Mouse (Mus musculus): Measurements from ENCODE around the gene Sf3b2. TPM values are rescaled to one million over a fixed set of nuclear protein-coding genes. Genes with fewer than 3 reads are reported as not detected.
A peak's percentile ranks its signal among the peaks of the same experiment; 100 is the strongest.

The Sf3b2 gene
- polyA plus RNA-seq, 1 experiment from 2014 or later, result 211 TPM

GRCm38 (mm10) chr19:5277140-5277539 lies 18.1 kb downstream of the Sf3b2 start:
- Histone ChIP-seq H3K4me1 (ENCODE audit: control insufficient read depth, insufficient read depth, low read length) (peaks cover 16% of the 10 kb centered on the region), H3K36me3 (ENCODE audit: control insufficient read depth, insufficient read depth) (peaks cover 39% of the 10 kb centered on the region), H3K27ac (ENCODE audit: low read length) (no peak overlapping the region), H3K9ac (ENCODE audit: low read length) (no peak overlapping the region), H3K9me3 (replicated peaks; ENCODE audit: control insufficient read depth, low read length) (no peaks in the 10 kb centered on the region), H3K4me2 (ENCODE audit: low read depth, low read length) (no peak overlapping the region), H3K27me3 (ENCODE audit: control insufficient read depth, insufficient read depth, low read length) (no peaks in the 10 kb centered on the region), H3K4me3 (ENCODE audit: low read length) (no peak overlapping the region)
- no peak for ATAC-seq (replicated peaks; ENCODE audit: extremely low read depth, insufficient read depth, low FRiP score)
- WGBS, result 92% methylated on average over 3 of the region's 3 CpGs

- ATAC-seq (replicated peaks; ENCODE audit: extremely low read depth, insufficient read depth, low FRiP score), result no peak
- Histone ChIP-seq H3K27me3 (ENCODE audit: control insufficient read depth, insufficient read depth, low read length) (no peaks in the 10 kb centered on the region), H3K36me3 (ENCODE audit: control insufficient read depth, insufficient read depth) (peaks cover 39% of the 10 kb centered on the region), H3K9me3 (replicated peaks; ENCODE audit: control insufficient read depth, low read length) (no peaks in the 10 kb centered on the region), H3K4me3 (ENCODE audit: low read length) (no peak overlapping the region), H3K4me2 (ENCODE audit: low read depth, low read length) (no peak overlapping the region), H3K27ac (ENCODE audit: low read length) (no peak overlapping the region), H3K4me1 (ENCODE audit: control insufficient read depth, insufficient read depth, low read length) (peaks cover 22% of the 10 kb centered on the region), H3K9ac (ENCODE audit: low read length) (no peak overlapping the region)
- 79% methylated on average over 2 of the region's 2 CpGs for WGBS
Measured at GRCm38 (mm10) chr19:5276531-5276930, 18.7 kb downstream of the Sf3b2 start.

- WGBS, result 90% methylated on average over 5 of the region's 5 CpGs
- H3K27me3 ChIP-seq (ENCODE audit: control insufficient read depth, insufficient read depth, low read length), result no peaks in the 10 kb centered on the region
- H3K36me3 ChIP-seq (ENCODE audit: control insufficient read depth, insufficient read depth), result peaks cover 36% of the 10 kb centered on the region
- H3K4me1 ChIP-seq (ENCODE audit: control insufficient read depth, insufficient read depth, low read length), result peaks cover 25% of the 10 kb centered on the region
- no peak for ATAC-seq (replicated peaks; ENCODE audit: extremely low read depth, insufficient read depth, low FRiP score)
- H3K27ac ChIP-seq (ENCODE audit: low read length), result no peak overlapping the region
- H3K9ac ChIP-seq (ENCODE audit: low read length), result no peak overlapping the region
- no peak overlapping the region for H3K4me3 ChIP-seq (ENCODE audit: low read length)
- no peaks in the 10 kb centered on the region for H3K9me3 ChIP-seq (replicated peaks; ENCODE audit: control insufficient read depth, low read length)
- H3K4me2 ChIP-seq (ENCODE audit: low read depth, low read length), result no peak overlapping the region
Measured at GRCm38 (mm10) chr19:5275736-5276135, 19.5 kb downstream of the Sf3b2 start.

GRCm38 (mm10) chr19:5274641-5275040 lies 20.6 kb downstream of the Sf3b2 start:
- H3K36me3 ChIP-seq (ENCODE audit: control insufficient read depth, insufficient read depth), result peaks cover 32% of the 10 kb centered on the region
- H3K9me3 ChIP-seq (replicated peaks; ENCODE audit: control insufficient read depth, low read length), result no peaks in the 10 kb centered on the region
- H3K27ac ChIP-seq (ENCODE audit: low read length), result peak overlapping the region; percentile 95; the same call in 1 of the 2 replicates
- no peak for ATAC-seq (replicated peaks; ENCODE audit: extremely low read depth, insufficient read depth, low FRiP score)
- no peak overlapping the region for H3K4me2 ChIP-seq (ENCODE audit: low read depth, low read length)
- H3K9ac ChIP-seq (ENCODE audit: low read length), result no peak overlapping the region
- H3K4me3 ChIP-seq (ENCODE audit: low read length), result no peak overlapping the region
- H3K4me1 ChIP-seq (ENCODE audit: control insufficient read depth, insufficient read depth, low read length), result peaks cover 25% of the 10 kb centered on the region
- 86% methylated on average over 13 of the region's 13 CpGs for WGBS
- H3K27me3 ChIP-seq (ENCODE audit: control insufficient read depth, insufficient read depth, low read length), result no peaks in the 10 kb centered on the region

GRCm38 (mm10) chr19:5273916-5274315 lies 21.3 kb downstream of the Sf3b2 start:
- Histone ChIP-seq H3K27ac (ENCODE audit: low read length) (peak overlapping the region; percentile 95), H3K36me3 (ENCODE audit: control insufficient read depth, insufficient read depth) (peaks cover 25% of the 10 kb centered on the region), H3K4me3 (ENCODE audit: low read length) (no peak overlapping the region; the same call in 1 of the 2 replicates), H3K27me3 (ENCODE audit: control insufficient read depth, insufficient read depth, low read length) (no peaks in the 10 kb centered on the region), H3K4me1 (ENCODE audit: control insufficient read depth, insufficient read depth, low read length) (peaks cover 29% of the 10 kb centered on the region), H3K9ac (ENCODE audit: low read length) (peak overlapping the region; percentile 96), H3K9me3 (replicated peaks; ENCODE audit: control insufficient read depth, low read length) (no peaks in the 10 kb centered on the region), H3K4me2 (ENCODE audit: low read depth, low read length) (peak overlapping the region; percentile 94; the same call in 1 of the 2 replicates)
- WGBS, result 43% methylated on average over 4 of the region's 4 CpGs
- ATAC-seq (replicated peaks; ENCODE audit: extremely low read depth, insufficient read depth, low FRiP score), result no peak

GRCm38 (mm10) chr19:5272801-5273733 lies 22.2 kb downstream of the Sf3b2 start, which contains the start of gene Pacs1:
Gene Pacs1, minus strand, starts transcription at chr19:5273119.
- Histone ChIP-seq H3K36me3 (ENCODE audit: control insufficient read depth, insufficient read depth) (peaks cover 18% of the 10 kb centered on the region), H3K4me2 (ENCODE audit: low read depth, low read length) (peak within 1 kb of the TSS; percentile 94), H3K9ac (ENCODE audit: low read length) (peak within 1 kb of the TSS; percentile 96), H3K4me3 (ENCODE audit: low read length) (peak within 1 kb of the TSS; percentile 98), H3K9me3 (replicated peaks; ENCODE audit: control insufficient read depth, low read length) (no peaks in the 10 kb centered on the region), H3K27ac (ENCODE audit: low read length) (peak within 1 kb of the TSS; percentile 95), H3K4me1 (ENCODE audit: control insufficient read depth, insufficient read depth, low read length) (peaks cover 30% of the 10 kb centered on the region), H3K27me3 (ENCODE audit: control insufficient read depth, insufficient read depth, low read length) (no peaks in the 10 kb centered on the region)
- under 1% methylated on average over 66 of the region's 97 CpGs for WGBS
- peak; percentile 89 for ATAC-seq (replicated peaks; ENCODE audit: extremely low read depth, insufficient read depth, low FRiP score)

- peak; percentile 25 for ATAC-seq (replicated peaks; ENCODE audit: extremely low read depth, insufficient read depth, low FRiP score)
- peak overlapping the region; percentile 94 for H3K4me2 ChIP-seq (ENCODE audit: low read depth, low read length)
- peaks cover 32% of the 10 kb centered on the region for H3K4me1 ChIP-seq (ENCODE audit: control insufficient read depth, insufficient read depth, low read length)
- peak overlapping the region; percentile 96 for H3K9ac ChIP-seq (ENCODE audit: low read length)
- no peaks in the 10 kb centered on the region for H3K9me3 ChIP-seq (replicated peaks; ENCODE audit: control insufficient read depth, low read length)
- H3K4me3 ChIP-seq (ENCODE audit: low read length), result peak overlapping the region; percentile 98
- WGBS, result 1% methylated on average over 27 of the region's 30 CpGs
- H3K36me3 ChIP-seq (ENCODE audit: control insufficient read depth, insufficient read depth), result peaks cover 11% of the 10 kb centered on the region
- peak overlapping the region; percentile 95 for H3K27ac ChIP-seq (ENCODE audit: low read length)
- no peaks in the 10 kb centered on the region for H3K27me3 ChIP-seq (ENCODE audit: control insufficient read depth, insufficient read depth, low read length)
Measured at GRCm38 (mm10) chr19:5272326-5272795, 22.9 kb downstream of the Sf3b2 start.

- Histone ChIP-seq H3K4me2 (ENCODE audit: low read depth, low read length) (peak overlapping the region; percentile 94), H3K9me3 (replicated peaks; ENCODE audit: control insufficient read depth, low read length) (no peaks in the 10 kb centered on the region), H3K4me3 (ENCODE audit: low read length) (peak overlapping the region; percentile 98), H3K36me3 (ENCODE audit: control insufficient read depth, insufficient read depth) (peaks cover 8% of the 10 kb centered on the region), H3K27me3 (ENCODE audit: control insufficient read depth, insufficient read depth, low read length) (no peaks in the 10 kb centered on the region), H3K27ac (ENCODE audit: low read length) (no peak overlapping the region), H3K9ac (ENCODE audit: low read length) (no peak overlapping the region), H3K4me1 (ENCODE audit: control insufficient read depth, insufficient read depth, low read length) (peaks cover 32% of the 10 kb centered on the region)
- ATAC-seq (replicated peaks; ENCODE audit: extremely low read depth, insufficient read depth, low FRiP score), result no peak
- 50% methylated on average over 1 of the region's 1 CpGs for WGBS
Measured at GRCm38 (mm10) chr19:5271430-5271829, 23.8 kb downstream of the Sf3b2 start.

- no peak overlapping the region for H3K4me2 ChIP-seq (ENCODE audit: low read depth, low read length)
- peaks cover 28% of the 10 kb centered on the region for H3K4me1 ChIP-seq (ENCODE audit: control insufficient read depth, insufficient read depth, low read length)
- H3K9me3 ChIP-seq (replicated peaks; ENCODE audit: control insufficient read depth, low read length), result no peaks in the 10 kb centered on the region
- peaks cover 3% of the 10 kb centered on the region; the same call in 1 of the 2 replicates for H3K36me3 ChIP-seq (ENCODE audit: control insufficient read depth, insufficient read depth)
- WGBS, result 43% methylated on average over 5 of the region's 5 CpGs
- no peaks in the 10 kb centered on the region for H3K27me3 ChIP-seq (ENCODE audit: control insufficient read depth, insufficient read depth, low read length)
- ATAC-seq (replicated peaks; ENCODE audit: extremely low read depth, insufficient read depth, low FRiP score), result no peak
- no peak overlapping the region for H3K4me3 ChIP-seq (ENCODE audit: low read length)
- no peak overlapping the region for H3K27ac ChIP-seq (ENCODE audit: low read length)
- H3K9ac ChIP-seq (ENCODE audit: low read length), result no peak overlapping the region
Measured at GRCm38 (mm10) chr19:5269392-5269791, 25.9 kb downstream of the Sf3b2 start.
